Mouse (Mus musculus): ENCODE measurements around the gene Dclk1.

Dclk1 gene

GRCm38 (mm10) chr3:55241730-55242421 lies at the start of gene Dclk1:
TSS of gene Dclk1 (plus strand) at chr3:55242364.
- 38% methylated on average over 10 of the region's 10 CpGs for WGBS

GRCm38 (mm10) chr3:55193351-55193750 lies 48.8 kb upstream of the Dclk1 start:
- WGBS, result 85% methylated on average over 2 of the region's 2 CpGs

- 68% methylated on average over 8 of the region's 8 CpGs for WGBS
These were observed 47.4 kb upstream of the Dclk1 start for GRCm38 (mm10) chr3:55194792-55195191.

GRCm38 (mm10) chr3:55195581-55196327 lies 46.4 kb upstream of the Dclk1 start:
- 68% methylated on average over 5 of the region's 5 CpGs for WGBS

GRCm38 (mm10) chr3:55196328-55196710 lies 45.8 kb upstream of the Dclk1 start:
- WGBS, result 92% methylated on average over 2 of the region's 2 CpGs

GRCm38 (mm10) chr3:55203621-55204020 lies 38.5 kb upstream of the Dclk1 start:
- 93% methylated on average over 11 of the region's 11 CpGs for WGBS

GRCm38 (mm10) chr3:55206413-55206812 lies 35.8 kb upstream of the Dclk1 start:
- 95% methylated on average over 2 of the region's 2 CpGs for WGBS

GRCm38 (mm10) chr3:55207665-55208064 lies 34.5 kb upstream of the Dclk1 start:
- WGBS, result 66% methylated on average over 6 of the region's 6 CpGs

GRCm38 (mm10) chr3:55212254-55212653 lies 29.9 kb upstream of the Dclk1 start:
- WGBS, result 56% methylated on average over 2 of the region's 2 CpGs

GRCm38 (mm10) chr3:55213785-55214184 lies 28.4 kb upstream of the Dclk1 start:
- WGBS, result 60% methylated on average over 4 of the region's 4 CpGs

GRCm38 (mm10) chr3:55214413-55214812 lies 27.8 kb upstream of the Dclk1 start:
- WGBS, result 64% methylated on average over 6 of the region's 6 CpGs

GRCm38 (mm10) chr3:55222502-55222901 lies 19.7 kb upstream of the Dclk1 start:
- WGBS, result 84% methylated on average over 2 of the region's 2 CpGs

GRCm38 (mm10) chr3:55223862-55224261 lies 18.3 kb upstream of the Dclk1 start:
- WGBS, result 58% methylated on average over 3 of the region's 3 CpGs

GRCm38 (mm10) chr3:55226501-55227213 lies 15.5 kb upstream of the Dclk1 start:
- 36% methylated on average over 18 of the region's 18 CpGs for WGBS

GRCm38 (mm10) chr3:55227214-55227581 lies 15.0 kb upstream of the Dclk1 start:
- 48% methylated on average over 4 of the region's 4 CpGs for WGBS

GRCm38 (mm10) chr3:55242422-55243055 lies 375 bp downstream of the Dclk1 start:
- under 1% methylated on average over 43 of the region's 45 CpGs for WGBS

- 5% methylated on average over 8 of the region's 8 CpGs for WGBS
These were observed 900 bp downstream of the Dclk1 start for GRCm38 (mm10) chr3:55243056-55243471.

- WGBS, result 31% methylated on average over 6 of the region's 6 CpGs
These were observed 1.9 kb downstream of the Dclk1 start for GRCm38 (mm10) chr3:55244087-55244486.

GRCm38 (mm10) chr3:55246618-55247272 lies 4.6 kb downstream of the Dclk1 start:
- WGBS, result 59% methylated on average over 12 of the region's 12 CpGs

GRCm38 (mm10) chr3:55248048-55248447 lies 5.9 kb downstream of the Dclk1 start:
- WGBS, result 53% methylated on average over 3 of the region's 3 CpGs

GRCm38 (mm10) chr3:55248508-55248907 lies 6.3 kb downstream of the Dclk1 start:
- WGBS, result 16% methylated on average over 6 of the region's 6 CpGs

GRCm38 (mm10) chr3:55250631-55251030 lies 8.5 kb downstream of the Dclk1 start:
- WGBS, result 52% methylated on average over 2 of the region's 2 CpGs

Data from cerebral cortex, adult 2 months (tissue).